Mouse (Mus musculus) CH12.LX (cell line): Measurements from ENCODE around the gene Fntb.

ENCODE experiments used
- CTCF ChIP-seq, 2 experiments: IDR thresholded peaks in 1 of 2; conservative IDR thresholded peaks in 1 of 2; 2 replicates each; pipeline ENCODE4 v1.5.1; 2011 to 2012; ENCODE audit warnings: low read depth in 2 of 2, low read length in 2 of 2, improper control_type of control experiment in 1 of 2, inconsistent platforms in 1 of 2, mild to moderate bottlenecking in 1 of 2, moderate library complexity in 1 of 2
- GABPA ChIP-seq: IDR thresholded peaks from 2 replicates; pipeline ENCODE4 v1.6.1; 2012; ENCODE audit warnings: low read depth, low read length, improper control_type of control experiment, inconsistent platforms; ENCODE audit not compliant: insufficient replicate concordance
- JUN ChIP-seq: IDR thresholded peaks from 2 replicates; pipeline ENCODE4 v1.6.1; 2011; ENCODE audit warnings: low read depth, mild to moderate bottlenecking, low read length, improper control_type of control experiment, moderate library complexity; ENCODE audit not compliant: insufficient read depth
- JUND ChIP-seq: conservative IDR thresholded peaks from 2 replicates; pipeline ENCODE4 v1.6.1; 2011; ENCODE audit warnings: low read depth, low read length, improper control_type of control experiment
- POLR2A ChIP-seq: IDR thresholded peaks from 2 replicates; pipeline ENCODE4 v1.6.1; 2011; ENCODE audit warnings: low read depth, mild to moderate bottlenecking, improper control_type of control experiment, low read length
- POLR2AphosphoS2 ChIP-seq: IDR thresholded peaks from 2 replicates; pipeline ENCODE4 v1.6.1; 2011; ENCODE audit warnings: low read depth, low read length, improper control_type of control experiment
- SMC3 ChIP-seq: IDR thresholded peaks from 2 replicates; pipeline ENCODE4 v1.6.1; 2011; ENCODE audit warnings: low read depth, low read length, improper control_type of control experiment
- TCF12 ChIP-seq: IDR thresholded peaks from 2 replicates; pipeline ENCODE4 v1.6.1; 2014; ENCODE audit warnings: low read depth, mild to moderate bottlenecking, inconsistent platforms, low read length, improper control_type of control experiment

- TF ChIP-seq POLR2A, result no peak
- no peak for TF ChIP-seq SMC3
- no peak for TF ChIP-seq CTCF (conservative IDR thresholded peaks at IDR 0.05 in 1 of 2, IDR thresholded peaks at IDR 0.05 in 1 of 2; ENCODE audit: low read depth in 2 of 2, low read length in 2 of 2)
- no peak for TF ChIP-seq JUND
- no peak for TF ChIP-seq JUN
- TF ChIP-seq POLR2AphosphoS2, result no peak
- no peak for TF ChIP-seq TCF12
- no peak for TF ChIP-seq GABPA
Observed at GRCm38 (mm10) chr12:76947487-76947886, 182.1 kb downstream of the Fntb start.
